Mouse (Mus musculus) adrenal gland, postnatal 25 days (tissue): ENCODE measurements at regions not wholly inside any gene's neighbourhood (a gene's known extent, or its start where the extent isn't known, plus 50 kb on each side); places are given as distances from the start of the nearest gene placed in this dataset.
A peak's percentile ranks its signal among the peaks of the same experiment; 100 is the strongest.
"Not testable (repeated sequence)": the region's sequence is repeated elsewhere in the genome, so short reads cannot be mapped to it uniquely, and the experiment has no call there.

Experiments used
- DNase-seq: peaks from one replicate; pipeline ENCODE4 v3.0.0; 2021; ENCODE audit warnings: mixed read lengths

DNA sequence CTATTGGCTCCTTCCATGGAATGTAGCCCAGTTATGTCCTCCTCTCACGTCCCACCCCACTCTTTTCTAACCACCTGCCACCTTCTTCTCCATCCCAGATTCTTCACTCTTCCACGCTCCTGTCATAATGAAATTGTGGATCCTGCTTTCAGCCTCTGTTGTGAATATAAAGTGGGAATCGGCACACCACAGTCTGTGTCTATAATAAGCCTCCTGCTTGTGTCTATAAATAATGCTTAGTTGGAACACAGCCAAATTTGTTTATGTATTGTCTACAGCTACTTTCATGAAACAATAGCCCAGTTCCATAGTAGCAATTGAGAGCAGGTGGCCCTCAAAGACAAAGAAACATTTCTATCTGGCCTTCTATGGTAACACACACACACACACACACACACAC, 137.5 kb upstream of the Rps6ka3 start:
- no peak for DNase-seq

DNA sequence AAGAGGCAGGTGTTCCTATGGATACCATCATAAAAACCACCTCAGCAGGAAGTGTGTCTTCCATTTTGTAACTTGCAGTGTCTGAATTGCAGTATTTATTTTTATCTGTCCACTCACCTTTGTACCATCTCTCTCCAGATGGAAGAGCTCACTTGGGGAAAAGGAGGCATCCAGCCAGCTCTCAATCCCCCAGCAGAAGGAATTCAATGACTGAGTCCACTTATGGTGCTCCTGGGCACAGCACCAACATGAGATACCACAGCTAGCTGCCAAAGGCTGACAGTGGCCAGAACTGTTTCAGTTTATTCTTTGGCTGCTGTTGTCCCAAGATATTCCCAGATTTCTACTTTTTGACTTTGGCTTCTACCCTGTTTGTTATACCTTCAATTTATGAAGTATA, 136.6 kb upstream of the Rps6ka3 start:
- DNase-seq = no peak

DNA sequence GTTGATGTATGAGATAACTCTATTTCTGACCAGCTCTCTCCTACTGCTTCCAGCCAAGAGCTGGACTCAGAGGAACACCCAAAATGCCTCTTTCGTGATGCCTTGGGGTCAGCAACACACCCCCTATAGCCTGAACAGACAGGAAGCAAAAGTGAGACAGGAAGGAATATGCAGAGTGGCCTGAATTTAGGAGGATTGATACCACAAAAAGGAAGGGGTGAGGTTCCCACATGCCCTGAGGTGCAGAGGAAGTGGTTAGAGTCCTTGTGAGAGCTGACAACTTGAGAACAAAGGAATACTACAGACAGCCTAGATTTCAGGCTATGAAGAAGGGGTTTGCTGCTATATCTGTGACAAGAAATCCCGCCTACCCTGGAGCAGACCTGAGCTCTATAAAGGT, 129.6 kb upstream of the Rps6ka3 start:
- no peak for DNase-seq

DNA sequence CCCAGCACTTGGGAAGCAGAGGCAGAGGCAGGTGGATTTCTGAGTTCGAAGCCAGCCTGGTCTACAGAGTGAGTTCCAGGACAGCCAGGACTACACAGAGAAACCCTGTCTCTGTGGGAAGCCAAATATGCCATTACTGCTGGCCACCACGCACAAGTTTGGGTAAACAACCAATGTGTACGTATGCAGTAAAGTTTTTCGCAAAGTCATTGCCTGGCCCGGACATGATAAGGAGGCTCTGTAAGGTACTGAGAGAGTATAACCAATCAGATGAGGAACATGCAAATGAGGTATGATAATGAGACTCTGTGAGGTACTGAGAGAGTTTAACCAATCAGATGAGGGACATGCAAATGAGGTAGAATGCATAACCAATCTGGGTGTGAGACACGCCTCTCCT, 99.5 kb upstream of the Rps6ka3 start:
- not testable (repeated sequence) for DNase-seq

DNA sequence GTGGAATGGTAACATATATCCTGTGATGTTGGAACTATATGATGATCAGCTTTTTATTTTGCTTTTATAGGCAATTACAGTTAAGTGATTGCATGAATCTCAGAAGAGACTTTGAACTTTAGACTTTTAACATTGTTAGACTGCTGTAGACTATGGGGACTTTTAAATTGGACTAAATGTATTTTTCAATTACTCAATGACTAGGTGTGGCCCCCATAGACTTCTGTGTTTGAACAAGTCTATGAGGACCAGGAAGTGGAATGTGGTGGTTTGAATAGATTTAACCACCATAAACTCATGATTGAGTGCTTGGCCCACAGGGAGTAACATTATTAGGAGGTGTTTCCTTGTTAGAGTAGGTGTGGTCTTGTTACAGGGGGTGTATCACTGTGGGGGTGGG, 93.9 kb upstream of the Rps6ka3 start:
- DNase-seq = no peak

DNA sequence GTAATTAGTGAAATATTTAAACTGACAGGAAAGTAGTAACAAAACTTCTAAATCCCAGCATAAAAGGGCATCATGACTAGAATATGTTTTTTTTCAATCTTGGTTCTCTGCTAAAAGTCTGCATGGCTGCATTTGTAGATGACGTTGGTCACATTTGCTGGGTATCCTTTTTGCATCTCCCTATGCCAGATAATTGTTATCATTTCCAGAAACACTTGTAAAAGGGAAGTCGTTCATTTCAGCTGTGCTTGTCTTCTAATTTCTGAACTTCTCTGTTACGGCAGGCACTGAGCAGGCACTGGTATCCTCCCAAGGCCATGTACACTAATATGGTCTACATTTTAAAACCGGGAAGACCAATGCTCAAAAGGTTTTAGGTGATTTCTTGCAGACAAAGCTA, 69.6 kb upstream of the Rps6ka3 start:
- no peak for DNase-seq

DNA sequence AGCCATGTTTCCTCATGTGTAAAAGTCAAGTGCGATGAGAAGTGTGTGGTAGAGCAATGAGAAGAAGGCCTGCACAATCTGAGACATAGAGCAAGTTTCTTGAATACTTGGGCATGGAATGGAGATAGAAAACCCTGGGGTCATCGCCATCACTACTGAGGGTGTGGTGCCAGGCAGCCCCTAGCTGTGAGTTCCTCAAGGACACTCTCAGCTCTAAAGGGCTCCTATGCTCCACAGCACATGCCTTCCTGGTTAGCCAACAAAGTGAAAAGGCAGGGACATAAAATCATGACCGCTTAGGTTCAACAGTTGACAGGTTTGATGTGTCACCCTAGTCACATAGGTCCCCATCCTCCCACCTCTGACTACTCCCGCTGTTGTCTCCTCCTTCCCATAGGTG, 66.8 kb upstream of the Rps6ka3 start:
- DNase-seq = no peak

DNA sequence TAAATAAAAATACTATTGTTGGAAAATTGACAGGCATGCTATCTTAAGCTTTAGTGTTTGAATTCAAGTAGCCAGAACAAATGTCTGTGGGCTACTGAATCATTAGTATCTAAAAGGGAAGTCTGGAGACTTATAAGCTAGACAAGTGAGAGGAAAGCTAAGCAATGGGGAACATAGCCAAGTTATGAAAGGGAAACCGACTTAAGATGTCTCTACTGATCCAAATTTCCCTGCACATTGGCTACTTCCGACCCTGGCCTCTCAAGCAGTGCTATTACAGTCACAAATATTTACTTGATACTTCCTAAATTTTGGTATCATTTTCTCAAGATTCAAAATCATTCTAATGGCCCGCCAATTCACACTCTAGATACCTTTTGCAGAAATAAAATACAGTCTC, 65.4 kb upstream of the Rps6ka3 start:
- no peak for DNase-seq

DNA sequence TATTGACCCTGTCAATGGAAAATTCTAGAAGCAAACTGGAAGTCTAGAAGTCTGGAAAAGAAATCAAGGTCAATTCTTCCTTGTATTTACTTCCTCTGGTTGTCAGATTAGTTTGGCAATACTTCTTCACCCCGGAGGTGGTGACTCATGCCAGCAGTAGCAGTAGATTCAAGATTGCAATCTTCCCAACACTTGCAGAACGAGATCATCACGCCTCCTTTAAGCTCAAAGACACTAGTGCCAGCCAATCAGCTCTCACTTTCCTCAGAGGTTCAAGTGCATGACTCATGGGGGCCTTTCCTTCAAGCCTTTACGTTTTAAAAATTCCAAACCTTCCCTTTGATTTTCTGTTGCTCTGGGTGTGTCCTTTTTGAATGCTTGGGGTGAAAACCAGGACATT, 64.9 kb upstream of the Rps6ka3 start:
- DNase-seq = peak; percentile 3

DNA sequence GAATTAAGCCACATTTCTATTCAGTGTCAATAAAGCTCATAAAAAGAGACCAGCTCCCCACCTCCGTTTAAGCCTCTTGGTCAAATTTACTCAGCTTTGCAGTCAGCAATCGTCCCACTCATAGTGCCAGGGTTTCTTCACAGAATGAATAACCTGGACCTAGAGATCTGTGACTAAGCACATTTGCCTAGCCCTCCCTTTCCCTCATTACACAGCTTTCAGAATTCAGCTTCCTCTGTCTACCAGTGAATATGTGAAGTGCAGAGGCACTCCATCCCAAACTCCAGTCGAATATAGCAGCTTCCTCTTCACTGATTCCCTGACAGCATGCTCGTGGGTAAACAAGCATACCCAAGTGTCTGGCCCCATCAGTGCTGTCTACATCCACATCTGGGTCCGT, 54.3 kb upstream of the Rps6ka3 start:
- no peak for DNase-seq

DNA sequence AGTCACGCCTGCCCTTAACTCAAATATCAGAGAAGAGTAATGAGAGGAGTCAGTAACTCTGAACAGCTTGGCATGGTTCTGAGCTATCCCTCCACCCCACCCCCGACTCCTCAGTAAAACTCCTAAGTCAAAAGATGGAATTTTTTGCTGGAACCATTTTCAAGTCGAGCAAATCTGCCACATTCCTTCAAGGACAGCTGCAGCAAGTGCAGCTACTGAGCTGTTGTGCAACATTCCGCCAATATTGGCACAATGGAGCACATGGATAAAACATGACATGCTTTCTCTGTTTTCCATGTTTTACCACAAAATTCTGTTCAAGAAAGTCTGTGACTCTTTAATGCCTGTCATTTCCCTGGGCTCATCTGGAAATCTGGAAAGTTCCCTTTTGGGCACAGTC, 53.1 kb upstream of the Rps6ka3 start:
- no peak for DNase-seq

DNA sequence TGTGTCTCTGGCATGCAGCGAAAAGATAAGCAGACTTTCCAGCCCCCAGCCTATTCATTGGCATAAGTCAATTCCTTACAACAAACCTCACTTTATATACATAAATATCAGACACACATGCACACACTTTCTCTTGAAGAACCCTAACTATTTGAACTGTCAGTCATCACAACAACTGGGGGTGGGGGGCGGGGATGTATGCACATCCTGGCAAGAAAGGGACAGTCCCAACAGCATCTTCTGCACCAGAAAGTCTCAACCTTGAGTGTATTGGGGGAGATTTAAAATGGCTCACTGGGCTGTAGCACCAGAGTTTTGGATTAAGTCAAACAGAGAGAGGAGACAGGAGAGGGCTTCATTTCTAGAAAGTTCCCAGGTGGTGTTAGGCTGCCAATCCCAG, 50.4 kb upstream of the Rps6ka3 start:
- no peak for DNase-seq
